Mouse (Mus musculus) naive thymus-derived CD4-positive, alpha-beta T cell, adult 5 months (primary cell): ENCODE results near the gene Olfr43. TPM values are rescaled to one million over a fixed set of nuclear protein-coding genes. Genes with fewer than 3 reads are reported as not detected.

ENCODE experiments used
- polyA plus RNA-seq: library from polyadenylated mRNA; unstranded; fragments of 100-300 nt; shearing (Covaris generic); gene quantifications from one replicate; pipeline ENCODE4 v1.2.1, GENCODE M21; 2017

Gene Olfr43
- not detected for polyA plus RNA-seq

GRCm38 (mm10) chr11:74211279-74211678, at the start of gene Olfr43:
Gene Olfr43, minus strand, starts transcription at chr11:74211379.

DNA sequence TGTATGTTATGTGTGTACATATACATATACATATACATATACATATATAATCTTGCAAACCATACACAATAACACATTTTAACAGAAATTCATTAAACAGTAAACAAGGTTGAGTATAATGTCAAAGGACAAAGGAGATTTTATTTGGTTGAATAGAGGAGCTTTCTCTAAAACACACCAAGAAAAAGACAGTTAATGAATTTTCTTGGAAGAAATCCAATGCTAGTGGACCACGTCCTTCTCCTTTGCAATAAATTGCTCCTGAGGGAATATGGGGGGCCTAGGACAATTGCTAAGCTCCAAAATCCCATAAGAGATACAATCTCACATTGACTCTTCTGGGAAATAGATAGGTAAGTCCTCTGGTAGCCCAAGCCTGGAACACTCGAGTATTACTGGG, 48.3 kb upstream of the Olfr43 start, which contains the start of gene Olfr406:
Olfr406 (plus strand) TSS at position 301 of the 400 bp plus-strand sequence.

GRCm38 (mm10) chr11:74185949-74186348, 25.2 kb downstream of the Olfr43 start, which contains the start of gene Olfr403:
Gene Olfr403, plus strand, starts transcription at chr11:74186249.

Other genes with a start within 250 kb of the Olfr43 start
- 0.49 TPM for gene Olfr398, start 221.0 kb downstream of the Olfr43 start, polyA plus RNA-seq
- gene Olfr139, start 154.8 kb downstream of the Olfr43 start, polyA plus RNA-seq = not detected
- gene Olfr399, start 154.8 kb downstream of the Olfr43 start, polyA plus RNA-seq = not detected
- gene Zfp616, start 141.4 kb downstream of the Olfr43 start, polyA plus RNA-seq = not detected
- not detected for gene Olfr401, start 97.7 kb downstream of the Olfr43 start, polyA plus RNA-seq
- gene Olfr402, start 57.9 kb downstream of the Olfr43 start, polyA plus RNA-seq = not detected
- gene Olfr403, start 25.1 kb downstream of the Olfr43 start, polyA plus RNA-seq = not detected
- gene Olfr406, start 48.4 kb upstream of the Olfr43 start, polyA plus RNA-seq = not detected
- not detected for gene Olfr59, start 72.4 kb upstream of the Olfr43 start, polyA plus RNA-seq
- not detected for gene Olfr410, start 126.7 kb upstream of the Olfr43 start, polyA plus RNA-seq
- gene Olfr411, start 141.3 kb upstream of the Olfr43 start, polyA plus RNA-seq = not detected
- not detected for gene Olfr412, start 150.7 kb upstream of the Olfr43 start, polyA plus RNA-seq